ENCODE assay signal across 8 mouse cellular contexts in genomic region chr5:114130698-114131520, GRCm38 (mm10). TPM values are rescaled to one million over a fixed set of nuclear protein-coding genes. Genes with fewer than 3 reads are reported as not detected.
DNase-seq lines count a peak whose midpoint lies in the region; ATAC-seq and TF ChIP-seq lines count a peak whose summit lies in the region.

No protein-coding gene starts in this region.

- no peaks in the 10 kb centered on the region for H3K9me3 ChIP-seq in forebrain, postnatal 0 days (ENCODE audit: low read length)
- no peaks in the 10 kb centered on the region for H3K9me3 ChIP-seq in lung, embryonic 14.5 days (ENCODE audit: low read depth, low read length)

- under 1% methylated on average over 79 of the region's 87 CpGs for WGBS in cerebellum, adult 2 months
- under 1% methylated on average over 87 of the region's 87 CpGs for WGBS in forebrain, postnatal 0 days
- WGBS in lung, embryonic 14.5 days, result under 1% methylated on average over 85 of the region's 87 CpGs

- peak overlapping the region; percentile 48 for H3K9ac ChIP-seq in forebrain, postnatal 0 days
- peak overlapping the region; percentile 62 for H3K9ac ChIP-seq in lung, embryonic 14.5 days

- DNase-seq in MEL-GATA-1-ER (ENCODE audit: extremely low read depth, low read depth), result peak; percentile 80
- DNase-seq in cerebellum, adult 2 months, result peak; percentile 92 to 96
- peak; percentile 95 for DNase-seq in forebrain, postnatal 0 days
- DNase-seq in heart, postnatal 4 days, result peak; percentile 96
- DNase-seq in layer of hippocampus, adult 8-10 months (ENCODE audit: low spot score in 2 of 2), result peak; percentile 85 to 93
- DNase-seq in lung, embryonic 14.5 days, result peak; percentile 95
- peak; percentile 94 for DNase-seq in testis, postnatal 14 days (ENCODE audit: low spot score)

- ATAC-seq in forebrain, postnatal 0 days, result peak; percentile 98
- peak; percentile 97 for ATAC-seq in lung, embryonic 14.5 days (ENCODE audit: insufficient read depth)
- ATAC-seq in neutrophil, adult 5-6 weeks (ENCODE audit: extremely low read depth, insufficient number of reproducible peaks, low FRiP score, poor library complexity, severe bottlenecking), result peak; percentile 79

- no peaks in the 10 kb centered on the region for H3K36me3 ChIP-seq in forebrain, postnatal 0 days (ENCODE audit: insufficient read depth)
- peaks cover 20% of the 10 kb centered on the region; the same call in 1 of the 2 replicates for H3K36me3 ChIP-seq in lung, embryonic 14.5 days (ENCODE audit: insufficient read depth)

- H3K4me2 ChIP-seq in forebrain, postnatal 0 days (ENCODE audit: low read depth), result peak overlapping the region; percentile 94
- peak overlapping the region; percentile 99 for H3K4me2 ChIP-seq in lung, embryonic 14.5 days

- peak overlapping the region; percentile 70 for H3K4me3 ChIP-seq in cerebellum, adult 2 months (replicated peaks; ENCODE audit: insufficient read depth, low read depth, low read length)
- peak overlapping the region; percentile 61 for H3K4me3 ChIP-seq in forebrain, postnatal 0 days (ENCODE audit: low read depth, low read length)
- H3K4me3 ChIP-seq in lung, embryonic 14.5 days (ENCODE audit: low read depth, low read length), result peak overlapping the region; percentile 79

- TF ChIP-seq CTCF in cerebellum, adult 2 months (IDR thresholded peaks at IDR 0.05; ENCODE audit: borderline replicate concordance, insufficient read depth, low read depth, low read length), result no peak
- TF ChIP-seq CTCF in forebrain, postnatal 0 days (IDR thresholded peaks at IDR 0.05; ENCODE audit: low read depth), result no peak
- TF ChIP-seq CTCF in lung, embryonic 14.5 days (IDR thresholded peaks at IDR 0.05; ENCODE audit: low read depth), result no peak

- H3K4me1 ChIP-seq in cerebellum, adult 2 months (ENCODE audit: control insufficient read depth, insufficient read depth, low read length), result no peaks in the 10 kb centered on the region
- H3K4me1 ChIP-seq in forebrain, postnatal 0 days (ENCODE audit: insufficient read depth), result peaks cover 4% of the 10 kb centered on the region; the same call in 1 of the 2 replicates
- H3K4me1 ChIP-seq in lung, embryonic 14.5 days (ENCODE audit: insufficient read depth), result no peaks in the 10 kb centered on the region

- no peaks in the 10 kb centered on the region for H3K27me3 ChIP-seq in cerebellum, adult 2 months (ENCODE audit: control insufficient read depth, insufficient read depth, low read length)
- H3K27me3 ChIP-seq in forebrain, postnatal 0 days (ENCODE audit: insufficient read depth, low read length), result no peaks in the 10 kb centered on the region
- no peaks in the 10 kb centered on the region for H3K27me3 ChIP-seq in lung, embryonic 14.5 days (ENCODE audit: insufficient read depth, low read length)

- H3K27ac ChIP-seq in cerebellum, adult 2 months (ENCODE audit: insufficient read depth, low read length), result no peak overlapping the region
- H3K27ac ChIP-seq in forebrain, postnatal 0 days (ENCODE audit: low read depth, low read length), result peak overlapping the region; percentile 22; the same call in 1 of the 2 replicates
- peak overlapping the region; percentile 63 for H3K27ac ChIP-seq in lung, embryonic 14.5 days (ENCODE audit: low read depth)

- TF ChIP-seq POLR2A in cerebellum, adult 2 months (IDR thresholded peaks at IDR 0.05; ENCODE audit: borderline replicate concordance, insufficient read depth, low read length), result no peak; the same call in 1 of the 2 replicates

RNA-seq across cellular contexts. Expression of gene Ung, which starts 0.7 kb away (rescaled TPM):
- polyA plus RNA-seq in cerebellum, adult 2 months (2012; rRNA removed), result 4.3 and 4.6 TPM in 2 replicates
- total RNA-seq in forebrain, postnatal 0 days (2014; rRNA removed), result 6.7 and 7.8 TPM in 2 replicates
- 7.5 and 9.1 TPM in 2 replicates for polyA plus RNA-seq in forebrain, postnatal 0 days (2015; fragmentation: Nextera tagmentation; extraction: Ambion mirVana)
- 10 to 100 TPM; 34.0 to 40.7 TPM for total RNA-seq in heart, postnatal 4 days (2021)
- total RNA-seq in layer of hippocampus, adult 8-10 months (2022), result 1 to 10 TPM; 1.7 to 2.3 (median 1.9) TPM
- 44.0 and 44.2 TPM in 2 replicates for polyA plus RNA-seq in lung, embryonic 14.5 days (2014; fragmentation: Nextera tagmentation; extraction: Ambion mirVana)
- total RNA-seq in neutrophil, adult 5-6 weeks (2017), result 5.5 and 5.6 TPM in 2 replicates

RNA-seq across cellular contexts. Expression of gene Alkbh2, which starts 2.9 kb away (rescaled TPM):
- polyA plus RNA-seq in cerebellum, adult 2 months (2012; rRNA removed), result 10.2 and 10.9 TPM in 2 replicates
- total RNA-seq in forebrain, postnatal 0 days (2014; rRNA removed), result 4.6 and 5.8 TPM in 2 replicates
- polyA plus RNA-seq in forebrain, postnatal 0 days (2015; fragmentation: Nextera tagmentation; extraction: Ambion mirVana), result 6.9 and 7.6 TPM in 2 replicates
- 1 to 10 TPM; 4.8 to 6.4 TPM for total RNA-seq in heart, postnatal 4 days (2021)
- total RNA-seq in layer of hippocampus, adult 8-10 months (2022), result 1 to 10 TPM; 3.8 to 6.5 (median 5.5) TPM
- 8.9 and 11.3 TPM in 2 replicates for polyA plus RNA-seq in lung, embryonic 14.5 days (2014; fragmentation: Nextera tagmentation; extraction: Ambion mirVana)
- total RNA-seq in neutrophil, adult 5-6 weeks (2017), result 3.8 and 7.7 TPM in 2 replicates

RNA-seq across cellular contexts. Expression of gene Acacb, which starts 15.4 kb away (rescaled TPM):
- polyA plus RNA-seq in cerebellum, adult 2 months (2012; rRNA removed), result 4.6 and 5.2 TPM in 2 replicates
- 2.0 and 4.0 TPM in 2 replicates for total RNA-seq in forebrain, postnatal 0 days (2014; rRNA removed)
- polyA plus RNA-seq in forebrain, postnatal 0 days (2015; fragmentation: Nextera tagmentation; extraction: Ambion mirVana), result 2.7 and 4.3 TPM in 2 replicates
- 100 to 1,000 TPM; 101 to 102 TPM for total RNA-seq in heart, postnatal 4 days (2021)
- 1 to 10 TPM; 6.1 to 7.4 (median 6.6) TPM for total RNA-seq in layer of hippocampus, adult 8-10 months (2022)
- 1.7 and 2.3 TPM in 2 replicates for polyA plus RNA-seq in lung, embryonic 14.5 days (2014; fragmentation: Nextera tagmentation; extraction: Ambion mirVana)
- 0.86 TPM in 1 of 2 replicates, not detected in the other for total RNA-seq in neutrophil, adult 5-6 weeks (2017)

RNA-seq across cellular contexts. Expression of gene Svop, which starts 39.5 kb away (rescaled TPM):
- 95.3 and 95.7 TPM in 2 replicates for polyA plus RNA-seq in cerebellum, adult 2 months (2012; rRNA removed)
- 153 and 177 TPM in 2 replicates for total RNA-seq in forebrain, postnatal 0 days (2014; rRNA removed)
- 89.7 and 97.5 TPM in 2 replicates for polyA plus RNA-seq in forebrain, postnatal 0 days (2015; fragmentation: Nextera tagmentation; extraction: Ambion mirVana)
- under 1 TPM in 1 of 2 experiments, not detected in 1; 0.20 TPM for total RNA-seq in heart, postnatal 4 days (2021)
- total RNA-seq in layer of hippocampus, adult 8-10 months (2022), result 100 to 1,000 TPM; 146 to 171 (median 153) TPM
- polyA plus RNA-seq in lung, embryonic 14.5 days (2014; fragmentation: Nextera tagmentation; extraction: Ambion mirVana), result 0.11 and 0.22 TPM in 2 replicates
- not detected in 2 replicates for total RNA-seq in neutrophil, adult 5-6 weeks (2017)

Comparison
In these comparisons a context has a peak if more than half of its experiments do, and no peak if none do; other contexts are left out.
1. RNA of gene Acacb, which starts 15.4 kb away (total RNA-seq): 101 to 102 TPM in heart, postnatal 4 days; 6.1 to 7.4 TPM in layer of hippocampus, adult 8-10 months, 2.0 to 4.0 TPM in forebrain, postnatal 0 days and 0.86 TPM in neutrophil, adult 5-6 weeks; every median in the first group is over 10 times any median in the second.
2. Peak in every context shown above with its lines, with median percentiles within 50 percentile points of each other: DNase-seq, H3K4me3 ChIP-seq and ATAC-seq.